Mouse (Mus musculus): ENCODE results near the gene Ano6. TPM values are rescaled to one million over a fixed set of nuclear protein-coding genes. Genes with fewer than 3 reads are reported as not detected.

The Ano6 gene
- polyA plus RNA-seq, 1 experiment from 2014 or later = 54.0 TPM

DNA sequence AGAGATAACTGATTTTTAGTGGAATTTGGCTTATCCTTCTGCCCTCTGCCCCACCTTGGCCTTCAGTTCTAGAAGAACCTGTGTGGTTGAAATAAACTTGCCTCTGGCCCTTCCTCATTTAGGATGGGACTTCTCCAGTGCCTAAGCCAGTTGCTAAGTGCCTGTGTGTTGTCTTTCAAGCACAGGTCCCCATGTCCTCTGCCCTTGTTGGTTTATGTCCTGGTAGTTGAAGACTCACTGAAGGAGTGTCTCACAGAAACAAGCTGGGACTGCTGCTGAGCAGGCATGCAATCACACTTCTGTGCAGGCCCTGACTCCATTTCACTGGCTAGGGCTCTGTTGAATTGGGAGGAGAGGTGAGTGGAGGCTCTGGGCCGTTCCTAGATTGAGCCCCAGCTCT lies 46.9 kb downstream of the Ano6 start:
- H3K9ac ChIP-seq = no peak overlapping the region
- ATAC-seq (replicated peaks; ENCODE audit: low FRiP score) = 0 out of 2 replicates have a peak, but pooled peaks have one; percentile 13
- H3K27me3 ChIP-seq = no peaks in the 10 kb centered on the region
- no peak overlapping the region for H3K4me3 ChIP-seq (replicated peaks)
- 63% methylated on average over 1 of the region's 1 CpGs for WGBS
- H3K36me3 ChIP-seq = no peaks in the 10 kb centered on the region
- peak overlapping the region; percentile 90 for H3K27ac ChIP-seq
- no peak overlapping the region for H3K4me2 ChIP-seq
- H3K4me1 ChIP-seq = peaks cover 63% of the 10 kb centered on the region
- no peaks in the 10 kb centered on the region for H3K9me3 ChIP-seq (replicated peaks)

DNA sequence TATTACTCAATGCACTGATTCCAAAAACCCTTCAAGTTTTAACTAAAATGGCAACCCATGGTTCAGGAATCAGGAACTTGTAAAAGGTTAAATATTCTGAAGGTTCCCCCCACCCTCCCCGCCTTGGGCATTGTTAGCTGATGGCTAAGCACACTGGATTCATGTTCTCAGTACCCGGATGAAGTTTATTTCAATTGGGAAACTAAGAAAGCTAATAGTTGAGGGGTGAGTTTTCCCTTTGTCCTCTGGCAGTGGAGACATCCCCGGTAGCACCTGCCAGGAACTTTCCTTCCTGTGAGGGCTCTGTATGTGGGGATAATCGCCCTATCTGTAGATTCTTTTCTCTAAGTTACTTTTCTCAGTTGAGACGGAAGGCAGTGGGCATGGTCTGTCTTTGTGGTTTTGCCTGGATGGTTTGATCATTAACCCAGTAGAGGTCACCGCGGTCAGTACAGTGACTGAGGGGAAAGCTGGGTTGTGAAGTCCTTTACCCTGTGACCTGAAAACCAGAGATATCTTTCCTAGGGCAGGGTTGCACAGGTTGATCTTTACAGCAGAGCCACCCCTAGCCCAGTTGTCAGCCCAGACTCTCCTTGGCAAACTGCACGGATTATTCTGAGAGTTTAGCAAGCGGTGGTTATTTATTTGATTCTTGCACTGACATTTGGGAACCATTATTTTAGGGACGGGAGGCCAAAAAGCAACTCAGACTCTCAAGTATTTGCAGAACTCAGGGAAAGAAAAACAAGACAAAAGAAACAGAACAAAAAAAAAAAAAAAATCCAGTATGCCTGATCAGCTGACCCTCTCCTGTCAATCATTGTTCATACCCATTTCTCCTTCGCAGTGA lies 47.8 kb downstream of the Ano6 start:
- ATAC-seq (replicated peaks; ENCODE audit: low FRiP score) = peak; percentile 73
- 41% methylated on average over 11 of the region's 11 CpGs for WGBS
- no peaks in the 10 kb centered on the region for H3K9me3 ChIP-seq (replicated peaks)
- no peaks in the 10 kb centered on the region for H3K36me3 ChIP-seq
- no peaks in the 10 kb centered on the region for H3K27me3 ChIP-seq
- H3K4me1 ChIP-seq = peaks cover 63% of the 10 kb centered on the region
- H3K27ac ChIP-seq = peak overlapping the region; percentile 90
- H3K4me2 ChIP-seq = peak overlapping the region; percentile 18; the same call in 1 of the 2 replicates
- H3K9ac ChIP-seq = no peak overlapping the region
- no peak overlapping the region for H3K4me3 ChIP-seq (replicated peaks)

DNA sequence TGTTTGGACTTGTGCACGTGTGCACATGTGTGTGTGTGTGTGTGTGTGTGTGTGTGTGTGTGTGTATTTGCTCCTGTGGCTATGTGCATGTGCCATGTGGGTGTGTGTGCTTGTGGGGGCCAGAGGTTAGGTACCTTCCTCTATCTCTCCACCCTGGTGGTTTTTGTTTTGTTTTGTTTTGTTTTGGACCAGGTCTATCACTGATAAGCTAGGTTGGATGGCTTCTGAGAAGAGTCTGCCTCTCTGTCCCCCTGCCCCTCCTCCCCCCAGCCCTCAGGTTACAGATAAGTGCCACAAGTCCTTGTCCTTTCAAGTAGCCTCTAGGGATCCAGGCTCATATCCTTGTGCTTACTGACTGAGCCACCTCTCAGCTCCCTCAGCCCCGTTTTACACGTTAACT lies 49.1 kb downstream of the Ano6 start:
- Histone ChIP-seq H3K9me3 (replicated peaks) (no peaks in the 10 kb centered on the region), H3K4me1 (peaks cover 70% of the 10 kb centered on the region)
- no peak for ATAC-seq (replicated peaks; ENCODE audit: low FRiP score)

DNA sequence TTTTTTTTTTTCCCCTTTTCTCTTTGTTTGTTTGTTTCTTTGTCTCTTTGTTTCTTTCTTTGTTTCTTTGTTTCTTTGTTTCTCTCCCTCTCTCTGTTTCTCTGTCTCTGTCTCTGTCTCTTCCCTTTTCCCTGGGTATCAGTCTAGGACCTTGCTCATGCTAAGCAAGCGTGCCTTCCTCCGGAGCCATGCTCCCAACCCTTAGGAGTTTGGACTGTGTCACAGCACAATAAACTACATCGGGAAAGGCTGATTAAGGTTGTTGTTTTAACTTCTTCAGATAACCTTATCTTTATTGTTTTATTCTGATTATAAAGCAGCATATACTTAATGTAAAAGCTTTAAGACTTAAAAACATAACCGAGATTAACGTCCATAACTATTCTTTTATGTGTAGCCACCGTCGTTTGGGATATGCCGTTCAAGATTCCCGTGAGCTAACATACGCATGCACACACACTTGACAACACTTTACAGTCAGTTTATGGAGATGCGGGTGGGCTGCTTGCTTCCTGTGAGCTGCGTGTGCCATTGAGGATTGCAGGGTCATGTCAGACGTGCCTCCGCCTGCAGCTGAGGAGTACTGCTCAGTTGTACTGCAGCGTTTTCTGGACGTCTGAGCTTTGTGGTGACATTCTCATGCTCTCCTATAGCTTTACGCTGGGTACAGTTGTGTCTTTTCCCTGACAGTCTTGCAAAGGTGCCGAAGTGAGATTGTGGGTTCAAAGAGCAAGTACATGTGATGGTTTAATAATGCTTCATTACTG lies 52.7 kb downstream of the Ano6 start:
- Histone ChIP-seq H3K4me3 (replicated peaks) (no peak overlapping the region), H3K36me3 (no peaks in the 10 kb centered on the region), H3K4me2 (no peak overlapping the region), H3K4me1 (peaks cover 67% of the 10 kb centered on the region), H3K9me3 (replicated peaks) (no peaks in the 10 kb centered on the region), H3K27ac (peak overlapping the region; percentile 60; the same call in 1 of the 2 replicates), H3K27me3 (no peaks in the 10 kb centered on the region), H3K9ac (no peak overlapping the region)
- no peak for ATAC-seq (replicated peaks; ENCODE audit: low FRiP score)
- WGBS = 57% methylated on average over 18 of the region's 18 CpGs

More for the DNA sequence above, 49.1 kb downstream of the Ano6 start:
- no peak overlapping the region for H3K4me2 ChIP-seq
- no peak overlapping the region for H3K4me3 ChIP-seq (replicated peaks)
- no peak overlapping the region for H3K9ac ChIP-seq
- no peaks in the 10 kb centered on the region for H3K27me3 ChIP-seq
- H3K27ac ChIP-seq = 0 out of 2 replicates have a peak overlapping the region, but pooled peaks have one; percentile 51
- WGBS = 74% methylated on average over 3 of the region's 3 CpGs
- H3K36me3 ChIP-seq = no peaks in the 10 kb centered on the region

DNA sequence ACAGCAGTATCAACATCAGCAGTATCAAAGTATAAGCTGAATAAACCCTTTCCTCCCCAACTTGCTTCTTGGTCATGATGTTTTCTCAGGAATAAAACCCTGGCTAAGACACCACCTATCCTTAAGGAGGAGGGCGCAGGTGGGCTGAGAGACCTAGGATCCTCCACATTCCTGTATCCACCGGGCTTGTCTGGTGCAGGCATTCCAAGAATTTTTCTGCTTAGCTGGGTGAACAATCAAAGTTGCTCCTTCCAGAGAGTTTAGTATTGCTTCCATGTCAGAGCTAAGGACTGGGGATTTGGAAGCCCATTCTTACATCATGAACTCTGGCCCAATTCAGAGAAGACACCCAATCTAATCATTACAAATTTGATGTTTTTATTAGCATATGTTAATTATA lies 53.8 kb downstream of the Ano6 start:
- Histone ChIP-seq H3K27ac (peak overlapping the region; percentile 60), H3K4me3 (replicated peaks) (no peak overlapping the region), H3K4me2 (no peak overlapping the region), H3K9me3 (replicated peaks) (no peaks in the 10 kb centered on the region), H3K27me3 (no peaks in the 10 kb centered on the region), H3K36me3 (no peaks in the 10 kb centered on the region), H3K4me1 (peaks cover 65% of the 10 kb centered on the region), H3K9ac (no peak overlapping the region)
- no peak for ATAC-seq (replicated peaks; ENCODE audit: low FRiP score)
- WGBS = 37% methylated on average over 2 of the region's 2 CpGs

DNA sequence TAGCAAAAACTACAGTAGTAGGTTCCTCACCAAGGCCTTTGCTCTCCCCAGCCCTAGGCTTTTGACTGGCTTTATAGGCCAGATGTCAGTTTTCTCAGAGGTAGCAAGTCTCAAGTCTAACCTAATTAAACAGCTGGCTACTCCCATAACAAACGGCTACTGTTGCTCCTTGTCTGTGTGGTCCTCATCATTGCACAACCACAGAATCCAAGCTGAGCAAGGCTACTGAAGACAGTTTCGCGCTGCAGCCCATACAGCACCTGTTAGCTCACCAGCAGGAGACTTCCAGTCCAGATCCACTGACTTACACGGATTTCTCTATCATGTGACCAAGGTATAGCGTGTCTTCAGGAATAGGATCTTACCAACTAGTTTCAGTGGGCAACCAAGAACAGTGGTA lies 55.5 kb downstream of the Ano6 start:
- Histone ChIP-seq H3K9ac (no peak overlapping the region), H3K27ac (0 out of 2 replicates have a peak overlapping the region, but pooled peaks have one; percentile 0), H3K36me3 (no peaks in the 10 kb centered on the region), H3K4me2 (no peak overlapping the region), H3K4me3 (replicated peaks) (no peak overlapping the region), H3K4me1 (peaks cover 66% of the 10 kb centered on the region), H3K27me3 (no peaks in the 10 kb centered on the region), H3K9me3 (replicated peaks) (no peaks in the 10 kb centered on the region)
- 54% methylated on average over 5 of the region's 5 CpGs for WGBS
- no peak for ATAC-seq (replicated peaks; ENCODE audit: low FRiP score)

DNA sequence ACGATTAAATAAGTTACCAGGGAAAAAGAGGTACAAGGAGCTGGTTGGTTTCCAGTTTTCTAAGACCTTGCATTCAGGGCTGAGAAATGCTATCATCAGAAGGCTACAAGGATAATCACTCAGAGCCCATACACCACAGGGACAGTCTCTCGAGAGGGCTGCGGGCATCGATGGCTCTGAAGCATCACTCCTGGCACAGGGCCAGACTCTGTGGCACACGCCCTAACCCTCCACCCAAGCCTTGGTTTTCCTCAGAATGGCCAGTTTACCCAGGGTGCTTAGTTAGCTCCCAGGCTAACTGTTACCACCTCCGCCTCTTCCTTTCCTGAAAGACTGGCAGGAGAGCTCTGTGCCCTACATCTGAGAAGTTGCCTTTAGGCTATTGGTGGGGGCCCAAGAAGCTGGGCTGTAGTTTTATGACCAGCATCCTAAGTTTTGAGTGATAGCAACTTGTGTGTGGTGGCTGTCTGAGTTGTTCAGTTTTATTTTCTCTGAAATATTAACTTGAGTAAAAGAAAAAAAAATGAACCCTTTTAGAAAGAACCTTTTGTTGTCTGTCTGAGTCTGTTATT lies 57.9 kb downstream of the Ano6 start:
- ATAC-seq (replicated peaks; ENCODE audit: low FRiP score) = peak; percentile 63

DNA sequence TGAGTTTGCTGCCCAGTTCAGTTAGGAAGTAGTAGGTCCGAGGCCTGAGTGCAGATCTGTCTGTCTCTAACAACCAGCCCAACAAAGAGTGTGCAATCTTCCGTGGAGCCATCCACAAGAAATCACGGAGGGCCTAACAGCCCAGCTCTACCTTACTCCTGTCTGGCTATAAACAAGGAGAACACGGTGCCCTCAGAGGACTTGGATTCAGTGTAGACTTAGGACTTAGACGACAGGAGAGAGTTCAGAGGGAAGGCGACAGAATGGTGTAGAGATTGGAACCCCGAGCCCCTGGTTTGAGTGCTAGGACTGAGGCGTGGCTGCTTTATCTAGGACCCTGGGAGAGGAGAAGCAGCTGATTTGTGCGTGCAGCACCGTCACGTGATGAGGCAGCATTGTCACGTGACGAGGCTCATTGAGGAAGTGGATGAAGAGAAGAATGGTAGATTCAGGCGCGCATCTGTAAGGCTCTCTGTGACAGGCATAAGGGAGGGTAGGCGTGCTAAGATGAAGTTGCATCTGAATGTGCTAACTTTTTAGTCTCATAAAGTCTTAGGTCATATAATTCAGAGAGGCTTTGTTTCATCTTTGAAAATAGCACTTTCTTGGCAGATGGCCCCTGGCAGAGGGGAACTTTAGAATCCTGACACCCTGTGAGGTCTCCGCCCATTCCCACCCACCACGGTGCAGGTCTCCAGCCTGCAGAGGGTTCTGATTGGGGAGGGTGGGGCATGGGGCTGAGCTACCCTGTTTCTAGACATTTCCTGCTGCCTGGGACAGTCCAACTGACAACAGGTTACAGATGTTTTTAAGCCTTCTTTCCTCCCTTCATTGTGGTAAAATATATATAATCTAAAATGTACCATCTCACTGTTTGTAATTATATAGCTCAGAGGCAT lies 59.1 kb downstream of the Ano6 start:
- H3K9me3 ChIP-seq (replicated peaks) = no peaks in the 10 kb centered on the region
- peaks cover 41% of the 10 kb centered on the region for H3K4me1 ChIP-seq
- no peak overlapping the region for H3K4me3 ChIP-seq (replicated peaks)
- ATAC-seq (replicated peaks; ENCODE audit: low FRiP score) = no peak
- no peak overlapping the region for H3K9ac ChIP-seq
- H3K27me3 ChIP-seq = no peaks in the 10 kb centered on the region
- WGBS = 64% methylated on average over 18 of the region's 18 CpGs
- peak overlapping the region; percentile 45 for H3K27ac ChIP-seq
- H3K36me3 ChIP-seq = no peaks in the 10 kb centered on the region
- no peak overlapping the region for H3K4me2 ChIP-seq

More for the DNA sequence above, 57.9 kb downstream of the Ano6 start:
- Histone ChIP-seq H3K4me2 (0 out of 2 replicates have a peak overlapping the region, but pooled peaks have one; percentile 19), H3K27ac (peak overlapping the region; percentile 85), H3K9ac (no peak overlapping the region), H3K36me3 (no peaks in the 10 kb centered on the region), H3K4me3 (replicated peaks) (no peak overlapping the region), H3K4me1 (peaks cover 53% of the 10 kb centered on the region), H3K27me3 (no peaks in the 10 kb centered on the region), H3K9me3 (replicated peaks) (no peaks in the 10 kb centered on the region)
- 58% methylated on average over 6 of the region's 6 CpGs for WGBS

DNA sequence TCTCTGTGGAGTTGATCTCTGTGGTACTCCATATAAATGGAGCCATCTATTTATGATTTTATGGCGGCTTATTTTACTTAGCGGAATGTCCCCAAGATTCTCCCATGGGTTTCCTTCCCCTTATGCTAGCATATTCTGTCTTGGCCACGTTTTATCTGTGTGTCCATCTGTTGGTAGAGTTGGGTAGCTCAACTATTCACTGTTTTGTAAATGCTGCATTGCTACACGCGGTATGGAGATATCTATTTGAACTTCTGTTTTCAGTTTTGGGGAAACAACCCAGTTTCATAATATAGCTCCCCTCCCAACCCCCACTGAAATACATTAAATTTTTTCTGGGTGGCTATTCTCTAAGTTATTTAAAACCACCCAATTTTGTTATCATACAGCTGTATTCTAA lies 59.9 kb downstream of the Ano6 start:
- no peak overlapping the region for H3K4me2 ChIP-seq
- ATAC-seq (replicated peaks; ENCODE audit: low FRiP score) = no peak
- H3K4me3 ChIP-seq (replicated peaks) = no peak overlapping the region
- H3K4me1 ChIP-seq = peaks cover 40% of the 10 kb centered on the region
- no peaks in the 10 kb centered on the region for H3K27me3 ChIP-seq
- H3K36me3 ChIP-seq = no peaks in the 10 kb centered on the region
- H3K9me3 ChIP-seq (replicated peaks) = no peaks in the 10 kb centered on the region
- WGBS = 92% methylated on average over 5 of the region's 5 CpGs
- H3K9ac ChIP-seq = no peak overlapping the region
- no peak overlapping the region for H3K27ac ChIP-seq

DNA sequence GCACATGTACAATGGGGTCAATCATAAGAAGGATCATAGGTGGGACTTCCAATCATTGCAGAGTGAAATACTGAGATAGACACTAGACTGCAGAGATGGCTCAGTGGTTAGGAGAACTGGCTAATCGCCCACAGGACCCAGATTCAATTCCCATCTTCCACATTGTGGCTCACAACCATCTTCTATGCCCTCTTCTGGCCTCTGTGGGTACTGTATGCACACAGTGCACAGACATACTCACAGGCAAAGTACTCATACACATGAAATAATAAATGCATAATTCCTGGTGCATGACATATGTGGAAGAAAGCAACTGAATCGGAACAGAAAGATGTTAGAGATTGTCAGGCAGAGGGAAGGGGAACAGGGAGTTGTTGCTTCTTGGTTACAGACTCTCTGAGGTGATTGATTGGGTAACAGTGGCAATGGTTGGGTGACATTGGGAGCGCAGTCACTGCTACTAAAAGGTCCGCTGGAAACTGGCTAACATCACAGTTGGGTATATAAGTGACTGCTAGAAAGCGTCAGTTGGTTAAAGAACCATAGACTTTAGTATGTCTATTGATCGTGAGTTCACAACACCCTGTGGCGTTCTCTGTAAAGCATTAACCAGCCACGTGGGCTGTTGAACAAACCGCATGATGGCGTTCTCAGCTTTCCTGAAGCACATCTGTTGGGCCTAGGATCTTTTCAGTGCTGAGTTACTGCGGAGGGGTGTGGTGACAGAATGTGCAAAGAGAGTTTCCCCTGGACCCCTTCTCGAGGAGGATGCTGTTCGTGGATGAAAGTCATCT lies 64.6 kb downstream of the Ano6 start:
- Histone ChIP-seq H3K9me3 (replicated peaks) (no peaks in the 10 kb centered on the region), H3K9ac (no peak overlapping the region), H3K27me3 (no peaks in the 10 kb centered on the region), H3K4me3 (replicated peaks) (no peak overlapping the region), H3K4me1 (peaks cover 25% of the 10 kb centered on the region), H3K4me2 (no peak overlapping the region), H3K27ac (peak overlapping the region; percentile 64), H3K36me3 (no peaks in the 10 kb centered on the region)
- 79% methylated on average over 13 of the region's 13 CpGs for WGBS
- 0 out of 2 replicates have a peak, but pooled peaks have one; percentile 12 for ATAC-seq (replicated peaks; ENCODE audit: low FRiP score)

All from kidney, embryonic 15.5 days (tissue).